Mouse (Mus musculus): ENCODE measurements around the gene Rab31.
A peak's percentile ranks its signal among the peaks of the same experiment; 100 is the strongest.
"Not testable (repeated sequence)": the region's sequence is repeated elsewhere in the genome, so short reads cannot be mapped to it uniquely, and the experiment has no call there.

The Rab31 gene

DNA sequence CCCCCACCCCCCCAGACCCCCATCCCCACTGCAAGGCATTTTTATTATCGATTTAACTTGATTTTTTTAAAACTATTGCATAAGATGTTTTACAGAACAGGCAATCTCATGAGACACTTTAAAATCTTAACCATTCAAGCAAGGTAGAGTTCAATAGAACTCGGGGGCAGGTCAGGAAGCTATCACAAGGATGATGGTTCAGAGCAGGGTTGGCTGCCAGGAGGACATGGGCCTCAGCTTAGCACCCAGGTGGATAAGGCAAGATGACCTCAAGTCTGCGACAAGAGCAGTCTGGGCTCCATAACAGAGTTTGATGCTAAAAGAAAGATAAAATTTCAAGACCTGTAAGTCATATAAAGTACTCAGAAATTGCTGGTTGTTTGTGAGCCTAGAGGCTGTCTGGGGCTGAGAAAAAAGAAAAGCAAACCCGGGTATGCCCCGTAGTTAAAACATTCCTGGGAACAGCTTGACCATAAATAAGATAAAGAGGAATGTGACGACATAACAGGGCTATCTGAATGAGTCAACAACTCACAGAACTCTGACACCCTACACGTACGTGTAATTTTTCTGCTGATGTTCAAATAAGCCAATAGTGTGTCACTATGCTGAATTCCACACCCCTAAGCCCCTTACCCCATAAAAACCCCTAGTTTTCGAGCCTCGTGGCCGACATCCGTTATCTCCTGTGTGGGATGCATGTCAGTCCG lies 143.6 kb downstream of the Rab31 start:
- not testable (repeated sequence) for DNase-seq (ENCODE audit: low spot score in 2 of 2)

DNA sequence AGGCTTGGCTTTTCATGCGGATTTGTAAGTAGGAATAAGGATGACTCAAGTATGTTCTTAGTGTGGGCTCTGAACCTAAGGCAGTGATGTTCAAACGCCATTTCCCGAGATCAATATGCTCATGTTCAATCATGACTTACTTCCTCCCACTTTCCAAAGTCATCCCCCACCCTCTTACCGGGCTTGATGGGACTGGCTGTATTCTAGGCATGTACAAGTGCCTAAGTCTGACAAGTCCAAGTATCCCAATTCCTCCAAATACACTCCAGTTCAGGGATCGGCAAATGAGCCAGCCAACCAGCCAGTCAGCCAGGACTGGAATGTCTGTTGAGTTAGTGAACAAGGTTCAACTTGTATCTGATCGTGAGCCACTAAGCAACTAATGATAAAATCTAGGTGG lies 146.3 kb downstream of the Rab31 start:
- DNase-seq (ENCODE audit: low spot score in 2 of 2), result no peak

DNA sequence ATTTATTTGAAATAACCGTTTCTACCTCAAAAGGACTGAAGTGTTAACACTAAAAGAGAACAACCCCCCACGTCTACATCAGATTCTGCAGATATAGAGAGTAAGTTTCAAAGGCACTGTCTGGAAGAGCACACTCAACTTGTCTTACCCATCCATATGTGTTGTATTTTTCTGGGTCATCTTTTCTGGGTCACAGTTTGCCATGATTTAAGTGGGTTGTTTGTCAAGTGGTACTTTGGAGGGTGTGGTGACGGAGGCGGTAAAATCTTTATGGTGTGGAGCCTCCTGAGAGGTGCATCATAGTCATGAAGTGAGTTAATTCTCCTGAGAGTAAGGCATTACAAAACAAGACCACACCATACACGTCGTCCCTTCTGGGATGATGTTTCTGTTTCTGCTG lies 147.0 kb downstream of the Rab31 start:
- DNase-seq (ENCODE audit: low spot score in 2 of 2), result no peak

DNA sequence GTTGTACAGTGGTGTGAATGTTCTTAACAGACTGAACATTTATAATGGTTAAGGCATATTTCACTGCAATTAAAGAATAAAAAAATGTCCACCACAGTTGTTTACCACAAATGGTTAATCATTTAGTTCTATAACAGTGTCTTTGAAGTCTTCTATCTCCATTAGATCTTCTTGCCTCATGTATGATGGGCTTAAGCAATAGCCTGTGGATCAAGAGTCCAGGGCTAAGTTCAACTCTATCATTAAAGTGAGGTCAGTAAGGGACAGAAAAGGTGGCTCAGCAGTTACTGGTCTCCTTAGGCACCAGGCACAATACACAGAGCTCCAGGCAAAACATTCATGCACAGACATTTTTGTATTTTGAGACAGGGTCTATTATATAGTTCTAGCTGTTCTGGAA lies 149.4 kb downstream of the Rab31 start:
- DNase-seq (ENCODE audit: low spot score in 2 of 2), result no peak

DNA sequence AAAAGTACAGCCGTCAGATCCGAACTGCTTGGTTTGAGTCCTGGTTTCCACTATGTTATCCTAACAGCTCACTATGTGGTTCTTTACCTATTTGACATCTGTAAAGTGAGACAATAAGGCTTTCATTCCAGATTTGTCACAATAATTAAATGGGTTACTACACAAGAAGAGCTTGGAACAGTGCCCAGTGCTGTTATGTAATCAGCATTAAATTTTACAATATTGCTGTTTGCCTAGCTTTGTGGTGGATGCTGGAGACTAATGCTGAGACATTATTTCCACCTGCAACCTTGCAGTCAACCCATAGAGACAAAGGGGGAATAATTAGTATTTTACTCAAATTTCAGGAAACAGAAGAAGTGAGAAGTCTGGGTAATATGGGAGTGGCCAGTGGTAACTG lies 154.1 kb downstream of the Rab31 start:
- DNase-seq (ENCODE audit: low spot score in 2 of 2), result no peak

DNA sequence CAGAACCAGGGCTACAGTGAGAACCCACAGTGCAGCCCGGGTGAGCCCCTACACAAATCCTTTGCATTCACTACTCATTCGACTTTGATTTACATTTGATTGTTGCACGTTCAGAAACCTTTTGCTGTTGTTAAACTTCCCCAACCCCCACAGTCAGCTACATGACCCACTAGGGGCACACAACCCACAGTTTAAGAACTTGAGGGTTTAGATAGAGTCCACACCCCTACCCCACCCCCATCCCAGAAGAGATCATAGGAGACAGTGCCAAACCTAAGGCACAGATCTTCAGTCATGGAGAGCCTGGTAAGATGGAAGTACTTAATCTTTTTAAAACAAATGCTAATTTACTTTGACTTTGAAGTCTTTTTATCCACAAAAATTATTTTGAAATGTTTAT lies 156.9 kb downstream of the Rab31 start:
- no peak for DNase-seq (ENCODE audit: low spot score in 2 of 2)

DNA sequence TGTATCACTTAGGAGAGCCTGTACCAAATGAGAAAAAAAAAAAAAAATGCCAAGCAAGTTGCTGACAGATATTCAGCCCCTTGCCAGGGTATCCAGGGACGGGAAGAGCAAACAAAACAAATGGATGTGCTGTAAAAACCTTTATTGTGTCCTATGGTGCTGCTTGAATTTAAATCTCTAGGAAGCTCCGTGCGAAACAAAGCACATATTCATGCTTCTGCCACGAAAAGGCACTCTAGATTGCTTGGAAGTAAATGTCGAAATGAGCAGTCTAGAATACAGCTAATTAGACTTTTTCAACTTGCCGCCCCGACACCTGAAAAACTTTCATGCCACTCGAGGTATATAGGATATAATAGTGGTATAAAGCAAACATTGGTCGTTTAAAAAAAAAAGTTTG lies 158.1 kb downstream of the Rab31 start:
- DNase-seq (ENCODE audit: low spot score in 2 of 2), result peak in 1 of 2 experiments; percentile 17

DNA sequence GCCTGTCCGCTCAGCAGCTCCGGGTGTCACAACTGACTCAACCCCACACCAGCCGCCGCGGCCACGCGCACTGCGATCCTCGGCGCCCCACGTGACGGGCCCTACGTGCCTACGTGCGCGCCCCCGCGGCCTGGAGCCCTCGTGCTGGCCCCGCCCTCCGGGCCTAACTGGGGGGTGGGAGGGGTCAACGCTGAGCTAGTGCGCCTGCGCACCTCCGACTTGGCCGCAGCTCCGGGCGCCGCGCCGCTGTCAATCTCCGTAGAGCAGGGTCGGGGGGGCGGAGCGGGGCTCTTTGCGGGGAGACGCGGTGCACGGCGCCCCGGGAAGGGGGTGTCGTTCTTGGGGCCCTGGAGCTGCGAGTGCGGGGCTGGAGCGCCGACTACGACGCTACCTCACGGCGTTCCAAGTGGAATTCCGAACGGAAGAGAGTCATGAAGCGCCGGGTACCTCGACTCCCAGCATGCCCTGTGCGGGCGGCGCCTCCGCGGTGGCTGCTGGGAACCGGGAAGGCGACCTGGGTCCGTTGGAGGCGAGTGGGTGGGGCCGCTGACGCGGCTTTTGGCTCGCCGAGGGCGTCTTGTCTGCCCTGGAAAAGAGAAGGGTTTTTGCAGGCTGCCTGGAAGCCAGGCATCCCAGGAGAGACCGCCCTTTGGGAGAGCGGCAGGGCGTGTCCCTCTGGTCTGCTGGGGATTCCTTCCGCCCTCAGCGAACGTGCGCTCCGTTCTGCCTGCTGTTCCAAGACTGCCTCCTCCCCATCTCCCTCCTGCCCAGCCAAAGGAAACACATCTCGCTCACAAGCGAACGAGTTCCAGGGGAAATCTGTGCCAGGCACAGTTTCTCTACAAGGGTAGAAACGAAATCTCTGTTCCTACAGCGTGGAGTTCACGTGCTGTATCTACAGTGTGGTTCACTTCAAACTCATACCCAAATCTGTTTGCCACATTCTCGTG lies 158.8 kb downstream of the Rab31 start, which contains the start of gene Vapa:
Gene Vapa, minus strand, starts transcription at position 93 of the 950 bp plus-strand sequence.
- peak; percentile 94 to 96 for DNase-seq (ENCODE audit: low spot score in 2 of 2)

DNA sequence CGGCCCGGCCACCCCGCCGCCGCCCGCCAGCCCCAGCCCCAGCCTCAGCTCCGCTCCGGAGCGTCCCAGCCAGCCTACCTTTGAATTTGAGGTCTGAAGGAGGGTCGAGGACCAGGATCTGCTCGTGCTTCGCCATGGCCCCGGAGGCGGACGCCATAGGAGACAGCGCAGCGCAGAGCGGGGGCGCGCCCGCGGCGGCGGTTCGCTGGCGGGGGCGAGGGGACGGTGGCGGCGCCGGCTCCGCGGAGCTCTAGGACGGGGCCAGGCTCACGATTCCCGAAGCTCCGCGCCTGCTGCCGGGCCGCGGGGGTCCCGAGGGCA lies 159.4 kb downstream of the Rab31 start:
- DNase-seq (ENCODE audit: low spot score in 2 of 2), result no peak

DNA sequence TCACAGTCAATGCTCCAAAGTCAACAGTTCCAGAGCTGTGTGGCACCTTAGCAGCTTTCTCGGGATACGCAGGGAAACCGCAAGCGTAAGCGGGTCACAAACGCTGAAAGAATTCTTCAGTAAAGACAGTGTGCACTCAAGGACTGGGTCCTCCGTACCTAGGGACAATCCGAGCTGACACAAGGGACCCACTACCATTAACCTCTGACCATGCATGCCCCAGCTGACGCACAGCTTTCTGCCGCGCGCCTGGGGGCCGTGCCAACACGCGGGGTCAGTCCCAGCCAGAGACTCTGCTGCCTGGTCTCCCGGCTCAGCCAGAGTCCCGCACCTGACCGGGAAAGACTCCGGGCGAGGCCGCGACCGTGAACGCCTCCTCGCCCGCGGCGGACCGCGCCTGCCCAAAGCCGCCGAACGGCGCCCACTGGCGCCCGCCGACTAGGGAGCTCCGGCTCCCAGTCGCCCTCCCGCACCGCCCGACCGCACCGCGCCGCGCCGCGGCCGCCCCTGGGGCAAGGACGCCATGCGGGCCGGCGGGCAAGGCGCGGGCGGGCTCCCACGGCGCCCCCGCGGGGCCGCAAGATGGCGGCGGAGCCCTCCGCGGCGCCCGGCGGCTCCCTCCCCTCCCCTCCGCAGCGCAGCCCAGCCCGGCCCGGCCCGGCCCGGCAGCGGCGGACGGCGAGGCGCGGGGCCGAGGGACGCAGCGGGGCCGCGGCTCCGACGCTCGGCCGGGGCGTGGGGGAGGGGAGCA lies 160.0 kb downstream of the Rab31 start:
- DNase-seq (ENCODE audit: low spot score in 2 of 2), result peak in 1 of 2 experiments; percentile 16

DNA sequence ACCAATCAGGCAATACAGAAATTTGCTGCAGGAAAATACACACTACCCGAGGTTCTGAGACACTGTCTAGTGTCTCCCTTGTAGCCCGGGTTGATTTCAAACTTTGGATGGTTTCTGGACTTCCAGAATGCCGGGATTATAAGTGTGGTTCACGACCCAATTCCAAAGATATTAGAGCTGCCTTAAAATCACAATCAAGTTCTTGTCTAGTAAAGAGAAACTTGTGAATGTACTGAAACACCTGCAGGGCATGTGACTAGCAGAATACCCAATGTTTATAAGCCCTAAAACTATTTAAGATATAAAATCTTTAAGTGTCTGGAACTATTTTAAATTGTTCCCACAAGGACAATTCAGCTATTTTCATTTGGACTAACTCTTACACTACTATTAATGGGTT lies 160.8 kb downstream of the Rab31 start:
- DNase-seq (ENCODE audit: low spot score in 2 of 2), result no peak

DNA sequence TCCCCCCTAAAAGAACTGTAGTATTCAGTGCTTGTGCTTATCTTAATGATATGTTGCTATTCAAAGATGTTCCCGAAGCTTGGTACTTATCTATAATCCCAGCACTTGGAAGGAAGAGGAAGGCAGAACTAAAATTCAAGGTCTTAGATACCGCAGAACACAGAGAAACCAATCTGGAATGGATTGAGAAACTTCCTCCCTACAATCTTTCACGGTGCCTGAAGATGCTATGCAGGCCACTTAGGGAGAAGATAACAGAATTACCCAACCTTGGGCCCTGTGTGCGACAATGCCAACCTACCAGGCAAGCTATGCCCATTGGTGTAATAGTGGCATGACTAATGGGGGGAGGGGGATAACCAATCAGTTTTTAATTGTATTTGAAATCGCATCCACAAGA lies 163.8 kb downstream of the Rab31 start:
- DNase-seq (ENCODE audit: low spot score in 2 of 2), result no peak

DNA sequence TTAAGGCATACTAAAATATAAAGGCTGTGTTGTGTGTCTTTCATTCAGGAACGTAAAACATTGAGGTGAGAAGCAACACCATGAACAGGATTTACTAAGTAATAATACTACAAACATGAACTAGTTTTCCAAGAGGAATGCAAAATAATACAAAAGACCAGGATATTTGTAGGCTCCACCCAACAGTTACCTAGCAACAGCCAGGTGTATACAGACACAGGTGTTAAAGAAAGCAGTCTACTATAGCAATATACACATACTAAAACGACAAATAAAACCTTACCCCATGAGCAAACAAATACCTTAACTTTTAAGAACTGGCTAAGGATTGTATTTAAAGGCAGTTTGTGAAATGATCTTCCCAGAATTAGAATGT lies 164.3 kb downstream of the Rab31 start:
- no peak for DNase-seq (ENCODE audit: low spot score in 2 of 2)

DNA sequence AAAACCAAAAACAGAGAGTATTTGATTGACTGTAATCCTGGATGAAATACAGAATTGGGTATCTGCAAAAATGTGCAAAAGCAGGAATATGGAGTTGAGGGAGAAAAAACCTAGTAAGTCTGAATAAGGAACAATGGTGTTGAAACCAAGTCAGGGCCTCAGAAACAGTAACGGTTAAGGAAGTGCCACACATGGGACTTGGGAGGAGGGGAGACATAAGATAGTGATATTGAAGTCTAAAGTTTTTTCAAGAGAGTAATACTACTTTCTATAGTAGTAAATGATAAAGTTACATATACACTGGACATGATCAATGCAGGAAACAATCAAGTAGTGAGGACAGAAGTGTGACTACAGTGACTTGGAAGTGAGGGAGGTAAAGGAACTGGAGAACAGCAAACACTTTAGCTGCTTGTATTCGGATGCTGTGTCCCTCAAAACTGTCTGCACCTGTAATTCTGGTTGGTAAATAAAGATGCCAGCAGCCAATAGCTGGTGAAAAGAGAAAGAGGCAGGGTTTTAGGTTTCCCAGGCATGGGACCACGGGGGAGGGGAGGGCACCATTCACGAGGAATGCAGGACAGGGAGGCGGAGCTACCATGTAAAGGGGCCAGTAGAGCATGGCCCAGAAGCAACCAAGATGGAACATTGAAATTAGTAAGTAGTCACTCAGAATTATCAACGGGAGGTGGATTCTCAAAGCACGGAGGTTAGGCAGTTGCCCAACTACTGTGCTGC lies 164.8 kb downstream of the Rab31 start:
- no peak for DNase-seq (ENCODE audit: low spot score in 2 of 2)

DNA sequence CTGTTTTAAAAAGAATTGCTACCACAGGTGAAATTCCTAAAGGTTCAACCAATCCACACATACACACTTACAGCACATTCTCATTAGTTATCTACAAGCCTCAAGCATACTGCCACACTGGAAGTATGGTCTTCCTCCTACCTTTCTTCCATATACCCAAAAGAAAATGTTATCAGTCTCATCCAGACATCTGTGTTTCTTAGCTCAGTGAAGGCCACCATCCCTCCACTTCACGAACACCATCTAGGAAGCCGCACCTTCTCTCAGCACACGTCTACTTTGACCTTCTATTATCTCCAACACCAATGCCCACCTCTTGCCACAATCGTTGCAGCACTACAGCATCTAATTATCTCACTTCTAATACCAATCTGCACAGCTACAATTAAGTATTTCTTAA lies 166.5 kb downstream of the Rab31 start:
- DNase-seq (ENCODE audit: low spot score in 2 of 2), result no peak

DNA sequence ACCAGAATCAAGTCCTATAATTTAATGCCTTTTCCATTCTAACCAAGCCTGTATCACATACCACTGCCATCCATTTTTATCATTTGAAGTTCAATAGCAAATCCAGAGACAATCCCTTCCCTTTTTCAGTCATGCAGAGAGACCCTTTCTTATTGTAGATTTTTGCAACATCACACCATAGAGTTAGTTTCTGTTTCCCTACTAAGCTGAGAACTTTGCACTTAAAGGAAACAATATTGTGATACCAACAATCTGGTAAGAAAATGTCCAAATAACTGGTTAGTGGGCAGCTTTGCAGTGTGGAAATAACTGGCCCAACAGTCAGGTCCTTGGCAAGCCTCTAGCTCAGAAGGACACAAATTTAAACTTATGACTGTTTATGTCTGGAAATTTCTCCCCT lies 167.7 kb downstream of the Rab31 start:
- no peak for DNase-seq (ENCODE audit: low spot score in 2 of 2)

DNA sequence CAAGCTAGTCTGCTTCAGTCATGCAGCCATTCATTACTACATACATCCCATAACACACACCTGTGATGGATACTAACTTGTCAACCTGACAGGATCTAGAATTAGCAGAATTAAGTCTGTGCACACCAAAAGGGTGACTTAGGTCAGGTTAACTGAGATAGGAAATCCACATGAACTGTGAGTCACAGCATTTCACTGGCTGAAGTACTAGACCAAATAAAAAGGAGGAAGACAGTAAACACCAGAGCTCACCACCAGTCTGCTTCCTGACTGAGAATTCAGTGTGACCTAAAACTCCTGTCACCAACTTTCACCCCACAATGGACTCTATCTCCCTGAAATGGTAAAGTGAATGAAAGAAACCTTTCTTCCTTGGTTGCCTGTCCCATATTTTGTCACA lies 168.2 kb downstream of the Rab31 start:
- DNase-seq (ENCODE audit: low spot score in 2 of 2), result no peak

All from left cerebral cortex, adult 9 months (tissue).